Mouse (Mus musculus): Measurements from ENCODE around the gene Exoc6b.

DNA sequence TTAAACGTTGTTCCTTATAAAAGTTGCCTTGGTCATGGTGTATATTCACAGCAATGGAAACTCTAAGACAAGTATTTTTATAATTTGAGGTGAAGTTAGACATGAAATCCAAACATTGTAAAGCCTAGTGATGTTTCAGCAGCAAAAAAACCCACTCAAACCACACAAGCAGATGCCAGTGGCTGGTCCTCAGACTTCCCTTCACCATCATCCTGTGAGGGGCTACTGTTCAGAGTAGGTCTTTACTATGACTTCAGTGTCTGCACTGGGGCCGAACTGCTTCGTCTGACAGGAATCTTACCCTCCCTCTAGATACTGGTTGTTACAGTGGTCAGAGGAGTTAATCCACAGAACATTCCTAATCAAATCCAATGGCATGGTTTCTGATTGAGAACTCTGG lies 455.8 kb downstream of the Exoc6b start:
- TF ChIP-seq CTCF (IDR thresholded peaks at IDR 0.05; ENCODE audit: low read depth, low read length) (no peak), POLR2AphosphoS5 (IDR thresholded peaks at IDR 0.05; ENCODE audit: insufficient replicate concordance, low read depth, low read length) (no peak), GATA1 (IDR thresholded peaks at IDR 0.05; ENCODE audit: borderline replicate concordance, low read length) (no peak), TAL1 (conservative IDR thresholded peaks at IDR 0.05; ENCODE audit: low read depth, low read length) (no peak)

Data from G1E (cell line).